Mouse (Mus musculus): ENCODE results near the gene Tusc2. TPM values are rescaled to one million over a fixed set of nuclear protein-coding genes. Genes with fewer than 3 reads are reported as not detected.

Gene Tusc2
- polyA plus RNA-seq (2015; fragmentation: Nextera tagmentation; extraction: Ambion mirVana) = 42.9 and 43.6 TPM in 2 replicates

DNA sequence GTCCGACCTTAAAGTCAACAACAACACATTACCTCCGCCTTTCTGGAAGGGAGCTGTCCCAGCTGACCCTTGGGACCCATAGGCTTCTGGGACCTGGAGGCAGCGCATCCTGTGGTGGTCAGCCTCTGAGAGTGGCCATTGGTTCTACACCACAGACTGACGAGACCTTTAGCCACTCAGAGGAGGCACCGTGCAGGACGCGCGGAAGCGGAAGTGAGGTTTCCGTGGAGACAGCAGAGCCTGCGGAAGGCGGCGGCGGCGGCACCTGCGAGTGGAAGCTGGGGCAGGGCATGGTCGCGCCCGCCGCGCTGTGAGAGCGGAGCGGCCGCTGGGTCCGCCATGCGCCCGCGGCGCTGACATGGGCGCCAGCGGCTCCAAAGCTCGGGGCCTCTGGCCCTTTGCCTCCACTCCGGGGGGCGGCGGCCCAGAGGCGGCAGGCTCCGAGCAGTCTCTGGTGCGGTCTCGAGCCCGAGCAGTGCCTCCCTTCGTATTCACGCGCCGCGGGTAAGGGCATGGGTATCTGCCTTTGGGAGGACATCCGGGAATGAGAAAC is at the start of gene Tusc2:
Gene Tusc2 (plus strand): TSS at position 227 of the 553 bp plus-strand sequence.
- Histone ChIP-seq H3K36me3 (peaks cover 55% of the 10 kb centered on the region), H3K9me3 (replicated peaks) (no peaks in the 10 kb centered on the region), H3K4me3 (replicated peaks) (peak within 1 kb of the TSS; percentile 92), H3K27me3 (no peaks in the 10 kb centered on the region), H3K9ac (peak within 1 kb of the TSS; percentile 75), H3K4me2 (replicated peaks) (peak within 1 kb of the TSS; percentile 82), H3K27ac (replicated peaks) (peak within 1 kb of the TSS; percentile 79), H3K4me1 (peaks cover 40% of the 10 kb centered on the region)
- peak; percentile 91 for ATAC-seq (ENCODE audit: insufficient number of reproducible peaks, low FRiP score, low TSS enrichment, low read depth)
- 1% methylated on average over 46 of the region's 46 CpGs for WGBS

DNA sequence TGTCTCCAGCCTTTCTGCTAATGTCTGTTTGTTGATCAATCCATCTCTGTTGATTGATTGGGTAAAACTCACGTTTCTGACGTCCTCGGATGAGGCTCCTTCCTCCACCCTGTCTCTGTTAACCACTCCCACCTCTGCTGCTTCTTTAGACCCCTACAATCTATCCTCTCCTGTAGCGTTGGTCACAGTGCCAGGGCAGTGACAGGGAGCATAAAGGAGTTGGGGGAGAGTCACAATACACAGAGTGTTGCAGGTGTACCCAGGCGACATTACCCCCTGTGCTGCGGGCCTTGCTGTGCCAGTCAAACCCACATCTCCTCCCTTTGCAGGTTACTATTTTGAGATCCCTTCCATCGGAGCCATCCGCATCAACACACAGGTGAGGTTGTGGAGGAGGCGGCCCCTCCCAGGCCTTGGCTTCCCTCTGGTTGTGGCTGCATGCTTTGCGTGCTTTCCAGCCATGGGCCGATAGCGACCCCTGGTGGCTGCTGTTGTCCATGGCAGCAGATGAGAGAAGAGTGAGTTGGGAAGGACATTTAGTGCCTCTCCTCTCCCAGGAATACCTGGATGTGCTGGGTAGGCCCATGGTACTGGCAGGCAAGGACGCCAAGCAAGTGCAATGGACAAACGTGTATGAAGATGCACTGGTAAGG is 48.6 kb upstream of the Tusc2 start:
- peaks cover 28% of the 10 kb centered on the region for H3K4me1 ChIP-seq
- H3K36me3 ChIP-seq = no peaks in the 10 kb centered on the region
- no peak for ATAC-seq (ENCODE audit: insufficient number of reproducible peaks, low FRiP score, low TSS enrichment, low read depth)
- no peaks in the 10 kb centered on the region for H3K9me3 ChIP-seq (replicated peaks)
- H3K27ac ChIP-seq (replicated peaks) = no peak overlapping the region
- no peak overlapping the region for H3K4me2 ChIP-seq (replicated peaks)
- WGBS = 22% methylated on average over 14 of the region's 14 CpGs
- no peak overlapping the region for H3K9ac ChIP-seq
- no peaks in the 10 kb centered on the region; the same call in 1 of the 2 replicates for H3K27me3 ChIP-seq
- H3K4me3 ChIP-seq (replicated peaks) = no peak overlapping the region

DNA sequence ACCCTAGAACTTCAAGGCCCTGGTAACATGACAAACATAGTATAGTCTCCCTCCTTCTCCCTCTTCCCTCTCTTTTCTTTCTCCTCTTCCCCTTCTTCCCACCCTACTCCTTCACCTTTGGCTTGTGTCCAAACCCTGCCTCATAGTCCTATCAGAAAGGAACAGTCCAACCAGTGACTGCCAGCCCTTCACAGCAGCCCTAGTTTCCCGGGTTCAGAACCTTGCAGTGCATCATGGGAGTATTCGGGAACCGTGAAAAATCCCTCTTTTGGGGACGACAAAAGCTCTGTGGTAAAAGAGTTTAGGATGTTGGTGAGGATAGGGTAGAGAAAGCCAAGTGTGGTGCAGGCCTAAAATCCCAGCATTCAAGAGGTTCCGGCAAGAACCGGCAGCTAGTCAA is 42.7 kb upstream of the Tusc2 start:
- 55% methylated on average over 6 of the region's 6 CpGs for WGBS
- ATAC-seq (ENCODE audit: insufficient number of reproducible peaks, low FRiP score, low TSS enrichment, low read depth) = no peak

DNA sequence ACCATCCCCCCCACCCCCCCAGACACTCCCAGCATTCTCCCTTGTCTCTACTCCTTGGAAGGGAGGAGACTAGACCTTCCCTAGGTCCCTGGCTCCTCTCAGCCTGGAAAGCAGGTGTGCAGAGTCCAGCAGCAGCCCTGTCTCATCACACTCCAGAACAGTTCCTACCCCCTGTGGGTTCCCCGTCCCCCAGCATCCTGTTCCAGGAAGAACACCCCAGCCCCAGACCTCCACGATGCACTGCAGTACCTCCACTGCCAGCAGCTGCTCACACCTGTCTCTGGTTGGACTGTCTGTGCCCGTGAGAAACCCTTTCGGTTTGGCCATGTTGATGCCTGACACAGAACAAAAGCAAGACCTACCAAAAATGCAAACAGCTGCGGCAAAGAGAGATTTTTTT is 41.9 kb upstream of the Tusc2 start:
- Histone ChIP-seq H3K27me3 (peaks cover 14% of the 10 kb centered on the region), H3K9me3 (replicated peaks) (no peaks in the 10 kb centered on the region), H3K36me3 (no peaks in the 10 kb centered on the region), H3K27ac (replicated peaks) (no peak overlapping the region), H3K9ac (no peak overlapping the region), H3K4me2 (replicated peaks) (no peak overlapping the region), H3K4me3 (replicated peaks) (no peak overlapping the region), H3K4me1 (peaks cover 19% of the 10 kb centered on the region)
- ATAC-seq (ENCODE audit: insufficient number of reproducible peaks, low FRiP score, low TSS enrichment, low read depth) = no peak
- WGBS = 30% methylated on average over 5 of the region's 5 CpGs

More for the DNA sequence above, 42.7 kb upstream of the Tusc2 start:
- H3K36me3 ChIP-seq = no peaks in the 10 kb centered on the region
- H3K27me3 ChIP-seq = peaks cover 6% of the 10 kb centered on the region
- H3K4me3 ChIP-seq (replicated peaks) = no peak overlapping the region
- no peak overlapping the region for H3K27ac ChIP-seq (replicated peaks)
- H3K4me1 ChIP-seq = peaks cover 18% of the 10 kb centered on the region
- no peaks in the 10 kb centered on the region for H3K9me3 ChIP-seq (replicated peaks)
- no peak overlapping the region for H3K4me2 ChIP-seq (replicated peaks)
- no peak overlapping the region for H3K9ac ChIP-seq

DNA sequence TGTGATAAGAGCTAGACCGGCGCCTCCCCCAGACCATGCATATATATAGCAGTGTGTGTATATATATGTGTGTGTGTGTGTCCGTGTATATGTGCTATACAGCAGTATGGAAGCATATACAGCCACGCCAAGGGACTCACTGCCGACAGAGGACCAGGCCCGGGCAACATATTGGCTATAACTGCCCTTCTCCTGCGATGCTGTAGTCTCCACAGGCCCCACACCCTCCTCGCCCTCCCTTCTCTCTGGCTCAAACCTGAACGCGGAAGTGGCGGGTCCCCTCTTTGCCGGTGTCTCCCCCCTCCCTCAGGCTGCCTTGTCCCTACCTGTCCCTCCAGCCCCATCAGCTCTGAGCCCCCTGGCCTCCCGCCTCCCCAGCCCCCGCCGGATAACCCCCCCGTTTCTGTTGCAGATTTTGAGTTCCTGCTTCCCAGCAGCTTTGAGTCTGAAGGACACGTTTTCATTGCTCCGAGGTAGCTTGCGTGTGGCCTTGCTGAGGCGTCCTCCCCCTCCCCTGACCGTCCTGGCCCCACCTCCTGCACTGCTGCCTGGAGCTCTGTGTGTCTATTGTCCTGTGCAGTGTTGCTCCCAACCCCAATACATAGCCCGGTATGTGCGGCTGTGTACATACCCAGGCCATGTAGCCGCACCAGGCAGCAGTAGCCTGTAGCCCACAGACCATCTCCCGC is 41.2 kb upstream of the Tusc2 start:
- no peaks in the 10 kb centered on the region for H3K36me3 ChIP-seq
- peaks cover 26% of the 10 kb centered on the region for H3K4me1 ChIP-seq
- H3K4me2 ChIP-seq (replicated peaks) = peak overlapping the region; percentile 35
- peaks cover 21% of the 10 kb centered on the region for H3K27me3 ChIP-seq
- H3K27ac ChIP-seq (replicated peaks) = peak overlapping the region; percentile 45; the same call in 1 of the 2 replicates
- H3K9me3 ChIP-seq (replicated peaks) = no peaks in the 10 kb centered on the region
- peak overlapping the region; percentile 15; the same call in 1 of the 2 replicates for H3K4me3 ChIP-seq (replicated peaks)
- 20% methylated on average over 25 of the region's 25 CpGs for WGBS
- no peak overlapping the region for H3K9ac ChIP-seq
- ATAC-seq (ENCODE audit: insufficient number of reproducible peaks, low FRiP score, low TSS enrichment, low read depth) = no peak

DNA sequence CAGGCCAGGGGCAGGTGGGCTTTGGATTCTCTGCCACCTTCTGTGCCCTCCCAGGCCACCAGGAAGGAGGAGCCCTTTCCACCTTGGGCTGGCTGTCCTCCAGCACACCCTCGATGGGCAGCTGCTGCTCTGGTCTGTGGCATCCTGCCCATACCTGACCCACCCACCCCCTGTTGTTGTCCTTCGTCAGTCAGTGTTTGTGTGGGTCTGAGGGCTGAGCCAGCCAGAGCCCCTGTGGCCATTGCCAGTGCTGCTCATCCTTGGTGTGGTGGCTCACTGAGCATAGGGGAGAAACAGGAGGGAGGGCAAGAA is 40.7 kb upstream of the Tusc2 start:
- ATAC-seq (ENCODE audit: insufficient number of reproducible peaks, low FRiP score, low TSS enrichment, low read depth) = no peak
- Histone ChIP-seq H3K27me3 (peaks cover 25% of the 10 kb centered on the region), H3K4me2 (replicated peaks) (peak overlapping the region; percentile 35), H3K27ac (replicated peaks) (peak overlapping the region; percentile 45; the same call in 1 of the 2 replicates), H3K36me3 (no peaks in the 10 kb centered on the region), H3K9me3 (replicated peaks) (no peaks in the 10 kb centered on the region), H3K4me1 (peaks cover 31% of the 10 kb centered on the region), H3K4me3 (replicated peaks) (no peak overlapping the region), H3K9ac (no peak overlapping the region)
- WGBS = 39% methylated on average over 2 of the region's 2 CpGs

DNA sequence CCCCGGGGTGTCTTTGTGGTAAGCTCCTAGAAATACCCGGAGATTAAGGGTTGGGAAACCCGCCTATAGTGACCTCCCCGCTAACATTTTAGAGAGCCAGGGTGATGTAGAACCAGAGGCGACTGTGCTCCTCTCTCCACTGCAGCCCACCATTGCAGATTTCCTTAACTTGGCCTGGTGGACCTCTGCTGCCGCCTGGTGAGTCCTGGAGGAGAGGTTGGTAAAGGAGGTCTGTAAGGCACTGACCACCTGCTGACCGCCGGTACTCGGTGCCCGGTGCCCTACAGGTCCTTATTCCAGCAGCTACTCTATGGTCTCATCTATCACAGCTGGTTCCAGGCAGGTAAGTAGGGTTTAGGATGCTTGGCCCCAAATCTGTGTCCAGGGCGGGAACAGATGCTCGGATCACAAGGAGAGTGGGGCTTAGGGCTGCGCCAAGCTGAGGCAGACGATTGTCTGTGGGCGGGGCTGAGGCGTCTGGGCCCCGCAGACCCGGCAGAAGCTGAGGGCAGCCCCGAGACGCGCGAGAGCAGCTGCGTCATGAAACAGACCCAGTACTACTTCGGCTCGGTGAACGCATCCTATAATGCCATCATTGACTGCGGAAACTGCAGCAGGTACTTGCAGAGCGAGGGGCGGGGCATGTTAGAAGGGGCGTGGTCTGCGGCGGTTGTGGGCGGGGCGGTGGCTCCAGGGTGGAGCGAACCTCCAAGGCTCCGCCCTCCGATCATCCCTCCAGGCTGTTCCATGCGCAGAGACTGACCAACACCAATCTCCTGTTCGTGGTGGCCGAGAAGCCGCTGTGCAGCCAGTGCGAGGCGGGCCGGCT is 36.6 kb upstream of the Tusc2 start:
- H3K4me3 ChIP-seq (replicated peaks) = peak overlapping the region; percentile 41
- peaks cover 33% of the 10 kb centered on the region for H3K27me3 ChIP-seq
- peak; percentile 46 for ATAC-seq (ENCODE audit: insufficient number of reproducible peaks, low FRiP score, low TSS enrichment, low read depth)
- no peak overlapping the region for H3K27ac ChIP-seq (replicated peaks)
- 5% methylated on average over 44 of the region's 44 CpGs for WGBS
- H3K4me2 ChIP-seq (replicated peaks) = peak overlapping the region; percentile 84
- peaks cover 27% of the 10 kb centered on the region for H3K4me1 ChIP-seq
- no peaks in the 10 kb centered on the region for H3K36me3 ChIP-seq
- no peak overlapping the region for H3K9ac ChIP-seq
- H3K9me3 ChIP-seq (replicated peaks) = no peaks in the 10 kb centered on the region

DNA sequence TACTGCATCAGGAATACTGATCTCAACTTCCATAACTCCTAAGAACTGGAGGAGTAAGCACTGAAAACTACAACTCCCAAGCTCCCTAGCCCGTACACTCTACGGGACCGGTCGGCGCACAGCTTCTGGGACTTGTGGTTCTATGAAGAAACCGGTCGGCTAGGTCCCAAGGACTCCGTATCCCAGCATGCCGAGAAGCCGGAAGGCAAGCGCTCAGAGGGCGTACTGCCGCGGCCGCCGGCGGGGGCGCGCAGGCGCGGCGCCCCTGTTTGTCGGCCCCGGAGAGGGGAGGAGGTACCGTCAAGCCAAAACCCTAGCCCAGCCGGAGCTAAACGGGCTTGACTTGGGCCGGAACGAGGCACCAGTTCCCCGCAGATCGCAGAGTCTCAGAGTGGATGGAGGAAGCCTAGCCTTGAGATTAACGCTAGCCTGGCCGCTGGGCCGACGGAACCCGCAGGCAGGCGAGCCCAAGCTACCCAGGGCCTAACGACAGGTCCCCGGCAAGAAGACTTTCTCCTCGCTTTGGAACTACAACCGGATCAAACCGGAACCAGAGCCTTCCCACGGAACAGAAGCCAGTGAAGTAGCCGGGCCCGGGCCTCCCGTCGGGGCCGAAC is 29.2 kb upstream of the Tusc2 start, which contains the start of gene Tmem115:
Gene Tmem115 (plus strand): TSS at position 155 of the 617 bp plus-strand sequence.
- under 1% methylated on average over 48 of the region's 48 CpGs for WGBS
- Histone ChIP-seq H3K9me3 (replicated peaks) (no peaks in the 10 kb centered on the region), H3K4me2 (replicated peaks) (peak within 1 kb of the TSS; percentile 83), H3K27ac (replicated peaks) (peak within 1 kb of the TSS; percentile 92), H3K9ac (peak within 1 kb of the TSS; percentile 93), H3K4me1 (peaks cover 30% of the 10 kb centered on the region), H3K4me3 (replicated peaks) (peak within 1 kb of the TSS; percentile 87), H3K27me3 (no peaks in the 10 kb centered on the region), H3K36me3 (peaks cover 19% of the 10 kb centered on the region)
- ATAC-seq (ENCODE audit: insufficient number of reproducible peaks, low FRiP score, low TSS enrichment, low read depth) = peak; percentile 99

DNA sequence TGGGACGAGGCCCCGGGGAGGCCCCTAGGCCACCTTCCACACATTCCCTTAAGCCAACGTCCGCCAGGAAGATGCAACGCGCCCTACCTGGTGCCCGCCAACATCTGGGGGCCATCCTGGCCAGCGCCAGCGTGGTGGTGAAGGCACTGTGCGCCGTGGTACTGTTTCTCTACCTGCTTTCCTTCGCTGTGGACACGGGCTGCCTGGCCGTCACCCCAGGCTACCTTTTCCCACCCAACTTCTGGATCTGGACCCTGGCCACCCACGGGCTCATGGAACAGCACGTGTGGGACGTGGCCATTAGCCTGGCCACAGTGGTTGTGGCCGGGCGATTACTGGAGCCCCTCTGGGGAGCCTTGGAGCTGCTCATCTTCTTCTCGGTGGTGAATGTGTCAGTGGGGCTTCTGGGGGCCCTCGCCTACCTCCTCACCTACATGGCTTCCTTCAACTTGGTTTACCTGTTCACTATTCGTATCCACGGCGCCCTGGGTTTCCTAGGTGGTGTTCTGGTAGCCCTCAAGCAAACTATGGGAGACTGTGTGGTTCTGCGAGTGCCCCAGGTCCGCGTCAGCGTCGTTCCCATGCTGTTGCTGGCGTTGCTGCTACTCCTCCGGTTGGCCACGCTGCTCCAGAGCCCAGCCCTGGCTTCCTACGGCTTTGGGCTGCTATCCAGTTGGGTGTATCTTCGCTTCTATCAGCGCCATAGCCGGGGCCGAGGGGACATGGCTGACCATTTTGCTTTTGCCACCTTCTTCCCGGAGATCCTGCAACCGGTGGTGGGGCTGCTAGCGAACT is 28.4 kb upstream of the Tusc2 start:
- Histone ChIP-seq H3K36me3 (peaks cover 26% of the 10 kb centered on the region), H3K9me3 (replicated peaks) (no peaks in the 10 kb centered on the region), H3K27ac (replicated peaks) (peak overlapping the region; percentile 92), H3K4me3 (replicated peaks) (peak overlapping the region; percentile 87), H3K9ac (peak overlapping the region; percentile 93), H3K4me2 (replicated peaks) (peak overlapping the region; percentile 83), H3K27me3 (no peaks in the 10 kb centered on the region), H3K4me1 (peaks cover 30% of the 10 kb centered on the region)
- WGBS = under 1% methylated on average over 40 of the region's 40 CpGs
- no peak; the same call in 1 of the 2 replicates for ATAC-seq (ENCODE audit: insufficient number of reproducible peaks, low FRiP score, low TSS enrichment, low read depth)

DNA sequence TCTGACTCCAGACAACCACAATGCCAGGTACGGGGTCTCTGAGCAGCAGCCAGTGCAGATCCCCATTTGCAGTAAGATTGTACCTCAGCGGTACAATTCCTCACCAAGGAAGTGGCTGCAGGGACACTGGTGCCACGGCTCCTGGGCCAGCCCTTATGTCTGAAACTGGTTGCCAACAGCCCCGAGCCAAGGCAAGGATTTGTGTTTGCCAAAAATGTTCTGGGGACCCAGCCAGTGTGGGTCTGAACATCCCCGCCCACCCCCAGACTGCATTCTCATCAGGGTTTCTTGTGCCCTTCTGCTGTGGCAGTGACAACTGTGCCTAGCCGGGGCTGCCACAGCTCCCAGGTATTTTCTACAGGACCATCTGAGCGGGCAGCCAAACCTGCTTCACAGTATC is 24.8 kb upstream of the Tusc2 start:
- WGBS = 91% methylated on average over 7 of the region's 7 CpGs
- H3K4me2 ChIP-seq (replicated peaks) = no peak overlapping the region
- no peak for ATAC-seq (ENCODE audit: insufficient number of reproducible peaks, low FRiP score, low TSS enrichment, low read depth)

More for the DNA sequence above, 24.8 kb upstream of the Tusc2 start:
- Histone ChIP-seq H3K9ac (no peak overlapping the region), H3K4me1 (peaks cover 50% of the 10 kb centered on the region), H3K27me3 (no peaks in the 10 kb centered on the region), H3K9me3 (replicated peaks) (no peaks in the 10 kb centered on the region), H3K36me3 (peaks cover 34% of the 10 kb centered on the region), H3K27ac (replicated peaks) (no peak overlapping the region), H3K4me3 (replicated peaks) (no peak overlapping the region)

Data from embryonic facial prominence, embryonic 15.5 days (tissue).